Mouse (Mus musculus) heart, embryonic 14.5 days (tissue): ENCODE results near the gene Spata18. TPM values are rescaled to one million over a fixed set of nuclear protein-coding genes. Genes with fewer than 3 reads are reported as not detected.

Source experiments
- ATAC-seq: fragments of 200-750 bp; cut with Nextera tagmentation; 2 replicates; pipeline ENCODE4 v1.8.0; 2017; ENCODE audit warnings: low read depth, moderate TSS enrichment; ENCODE audit not compliant: insufficient number of reproducible peaks, insufficient read depth, low FRiP score
- H3K27ac ChIP-seq, 2 experiments: fragments of 200-500 bp in 1 of 2; fragments of 300-500 bp in 1 of 2; sonication (generic) in 1 of 2; replicated peaks in 1 of 2; 2 replicates each; pipeline ENCODE4 v1.5.1; 2012 to 2014; ENCODE audit warnings: low read depth in 2 of 2, low read length in 2 of 2, control low read depth in 1 of 2, mild to moderate bottlenecking in 1 of 2, mixed read lengths in 1 of 2; ENCODE audit not compliant: control insufficient read depth in 1 of 2, insufficient read depth in 1 of 2
- H3K27me3 ChIP-seq: fragments of 300-500 bp; sonication (generic); 2 replicates; pipeline ENCODE4 v1.6.1; 2014; ENCODE audit warnings: mild to moderate bottlenecking, low read length, control low read depth; ENCODE audit not compliant: control insufficient read depth, insufficient read depth
- H3K36me3 ChIP-seq: fragments of 300-500 bp; sonication (generic); 2 replicates; pipeline ENCODE4 v1.6.1; 2014; ENCODE audit warnings: mild to moderate bottlenecking, control low read depth, low read length, mixed read lengths; ENCODE audit not compliant: control insufficient read depth, insufficient read depth
- H3K4me1 ChIP-seq, 2 experiments: fragments of 200-500 bp in 1 of 2; fragments of 300-500 bp in 1 of 2; sonication (generic) in 1 of 2; 2 replicates each; pipeline ENCODE4 v1.6.1; 2012 to 2014; ENCODE audit warnings: low read length in 2 of 2, control low read depth in 1 of 2, mixed read lengths in 1 of 2; ENCODE audit not compliant: control insufficient read depth in 2 of 2, insufficient read depth in 2 of 2
- H3K4me2 ChIP-seq: fragments of 300-500 bp; sonication (generic); 2 replicates; pipeline ENCODE4 v1.6.1; 2014; ENCODE audit warnings: mild to moderate bottlenecking, low read length
- H3K4me3 ChIP-seq, 2 experiments: fragments of 200-500 bp in 1 of 2; fragments of 300-500 bp in 1 of 2; sonication (generic) in 1 of 2; 2 replicates each; pipeline ENCODE4 v1.5.1; 2012 to 2014; ENCODE audit warnings: low read length in 2 of 2, mild to moderate bottlenecking in 2 of 2, control low read depth in 1 of 2, low read depth in 1 of 2, moderate library complexity in 1 of 2; ENCODE audit not compliant: control insufficient read depth in 1 of 2, insufficient read depth in 1 of 2
- H3K9ac ChIP-seq: fragments of 300-500 bp; sonication (generic); 2 replicates; pipeline ENCODE4 v1.6.1; 2014; ENCODE audit warnings: mild to moderate bottlenecking, low read length
- H3K9me3 ChIP-seq: fragments of 300-500 bp; sonication (generic); 2 replicates; pipeline ENCODE4 v1.6.1; 2016; ENCODE audit warnings: low read length, control low read depth; ENCODE audit not compliant: control insufficient read depth
- WGBS: fragments of 180-500 bp; shearing (Covaris S2); extraction: QIAGEN DNeasy Blood & Tissue Kit; methylation state at CpG from one replicate; pipeline ENCODE4 v1.1.7; 2014; 5-methylcytosine and 5-hydroxymethylcytosine counted together
- polyA plus RNA-seq: library from polyadenylated mRNA; unstranded; fragments of >200 nt; fragmentation: Nextera tagmentation; extraction: Ambion mirVana; gene quantifications from 2 replicates; pipeline ENCODE4 v1.2.1, GENCODE M21; 2014

The Spata18 gene
- polyA plus RNA-seq, 1 experiment from 2014 or later, result 0.84 TPM

- ATAC-seq, result no peak
- no peak overlapping the region for H3K9ac ChIP-seq
- no peak overlapping the region for H3K27ac ChIP-seq
- no peak overlapping the region for H3K4me2 ChIP-seq
- peaks cover 2 to 9% of the 10 kb centered on the region in 2 experiments; a peak in 2 of 4 replicates for H3K4me1 ChIP-seq
- whole genome bisulfite sequencing, result 62% methylated on average over 1 of the region's 1 CpGs
- H3K9me3 ChIP-seq, result no peaks in the 10 kb centered on the region
- H3K4me3 ChIP-seq, result no peak overlapping the region
- H3K36me3 ChIP-seq, result no peaks in the 10 kb centered on the region
- H3K27me3 ChIP-seq, result no peaks in the 10 kb centered on the region
Measured at GRCm38 (mm10) chr5:73625505-73625904, 25.7 kb upstream of the Spata18 start.

GRCm38 (mm10) chr5:73626842-73627241, 24.3 kb upstream of the Spata18 start:
- WGBS, result 89% methylated on average over 7 of the region's 7 CpGs
- no peak overlapping the region for H3K4me3 ChIP-seq

GRCm38 (mm10) chr5:73627559-73627958, 23.6 kb upstream of the Spata18 start:
- 61% methylated on average over 4 of the region's 4 CpGs for WGBS
- H3K36me3 ChIP-seq, result 0 out of 2 replicates have a peak, but pooled peaks cover 2% of the 10 kb centered on the region
- ATAC-seq, result no peak
- H3K27ac ChIP-seq, result no peak overlapping the region
- H3K27me3 ChIP-seq, result no peaks in the 10 kb centered on the region
- H3K9me3 ChIP-seq, result no peaks in the 10 kb centered on the region
- H3K4me2 ChIP-seq, result no peak overlapping the region
- no peak overlapping the region for H3K9ac ChIP-seq
- peaks cover 4 to 18% of the 10 kb centered on the region in 2 experiments; a peak in 2 of 4 replicates for H3K4me1 ChIP-seq
- H3K4me3 ChIP-seq, result no peak overlapping the region

More at GRCm38 (mm10) chr5:73626842-73627241, 24.3 kb upstream of the Spata18 start:
- H3K36me3 ChIP-seq, result no peaks in the 10 kb centered on the region
- no peak overlapping the region for H3K4me2 ChIP-seq
- peaks cover 4 to 18% of the 10 kb centered on the region in 2 experiments; a peak in 2 of 4 replicates for H3K4me1 ChIP-seq
- no peak overlapping the region for H3K9ac ChIP-seq
- ATAC-seq, result no peak
- H3K27me3 ChIP-seq, result no peaks in the 10 kb centered on the region
- H3K27ac ChIP-seq, result no peak overlapping the region
- no peaks in the 10 kb centered on the region for H3K9me3 ChIP-seq

- H3K4me1 ChIP-seq, result peaks cover 4 to 18% of the 10 kb centered on the region in 2 experiments; a peak in 2 of 4 replicates
- WGBS, result 79% methylated on average over 15 of the region's 15 CpGs
Measured at GRCm38 (mm10) chr5:73627991-73628390, 23.2 kb upstream of the Spata18 start.

GRCm38 (mm10) chr5:73630141-73630540, 21.0 kb upstream of the Spata18 start:
- Histone ChIP-seq H3K4me3 (no peak overlapping the region), H3K36me3 (peaks cover 22% of the 10 kb centered on the region), H3K4me1 (peaks cover 4 to 18% of the 10 kb centered on the region in 2 experiments; a peak in 2 of 4 replicates), H3K9me3 (0 out of 2 replicates have a peak, but pooled peaks cover 3% of the 10 kb centered on the region), H3K27me3 (no peaks in the 10 kb centered on the region), H3K9ac (no peak overlapping the region), H3K4me2 (0 out of 2 replicates have a peak overlapping the region, but pooled peaks have one; percentile 5), H3K27ac (no peak overlapping the region)
- 43% methylated on average over 5 of the region's 5 CpGs for WGBS
- no peak for ATAC-seq

More at GRCm38 (mm10) chr5:73627991-73628390, 23.2 kb upstream of the Spata18 start:
- Histone ChIP-seq H3K9ac (no peak overlapping the region), H3K27ac (no peak overlapping the region), H3K4me3 (no peak overlapping the region), H3K9me3 (no peaks in the 10 kb centered on the region), H3K27me3 (no peaks in the 10 kb centered on the region), H3K36me3 (0 out of 2 replicates have a peak, but pooled peaks cover 6% of the 10 kb centered on the region), H3K4me2 (no peak overlapping the region)
- ATAC-seq, result no peak

- Histone ChIP-seq H3K36me3 (peaks cover 29% of the 10 kb centered on the region), H3K9ac (no peak overlapping the region), H3K27ac (no peak overlapping the region), H3K4me1 (peaks cover 4 to 18% of the 10 kb centered on the region in 2 experiments; a peak in 1 of 4 replicates), H3K27me3 (no peaks in the 10 kb centered on the region), H3K4me3 (no peak overlapping the region), H3K4me2 (no peak overlapping the region), H3K9me3 (0 out of 2 replicates have a peak, but pooled peaks cover 3% of the 10 kb centered on the region)
- WGBS, result 55% methylated on average over 10 of the region's 10 CpGs
- no peak for ATAC-seq
Measured at GRCm38 (mm10) chr5:73631001-73631558, 20.1 kb upstream of the Spata18 start.

- Histone ChIP-seq H3K36me3 (peaks cover 33% of the 10 kb centered on the region), H3K9ac (no peak within 1 kb of the TSS), H3K27ac (no peak within 1 kb of the TSS), H3K9me3 (0 out of 2 replicates have a peak, but pooled peaks cover 3% of the 10 kb centered on the region), H3K27me3 (no peaks in the 10 kb centered on the region), H3K4me1 (peaks cover 4 to 18% of the 10 kb centered on the region in 2 experiments; a peak in 1 of 4 replicates), H3K4me3 (no peak within 1 kb of the TSS), H3K4me2 (no peak within 1 kb of the TSS)
- no peak for ATAC-seq
- WGBS, result 82% methylated on average over 8 of the region's 8 CpGs
Measured at GRCm38 (mm10) chr5:73632291-73632690, 18.9 kb upstream of the Spata18 start, which contains the start of gene Lrrc66. Gene Lrrc66, minus strand, starts transcription at chr5:73632526.
